Mouse (Mus musculus) CD8-positive naive resting alpha-beta T cell, adult 57 days (primary cell): ENCODE data around the gene Pik3c2a. TPM values are rescaled to one million over a fixed set of nuclear protein-coding genes. Genes with fewer than 3 reads are reported as not detected.

Experiments used
- total RNA-seq: library from RNA; stranded (reverse); gene quantifications from one replicate; pipeline ENCODE4 v1.2.4, GENCODE M21; 2023

Pik3c2a gene
- total RNA-seq: 42.3 TPM

GRCm38 (mm10) chr7:116443004-116443696 lies at the start of gene Pik3c2a:
TSS of gene Pik3c2a (minus strand) at chr7:116443449.

DNA sequence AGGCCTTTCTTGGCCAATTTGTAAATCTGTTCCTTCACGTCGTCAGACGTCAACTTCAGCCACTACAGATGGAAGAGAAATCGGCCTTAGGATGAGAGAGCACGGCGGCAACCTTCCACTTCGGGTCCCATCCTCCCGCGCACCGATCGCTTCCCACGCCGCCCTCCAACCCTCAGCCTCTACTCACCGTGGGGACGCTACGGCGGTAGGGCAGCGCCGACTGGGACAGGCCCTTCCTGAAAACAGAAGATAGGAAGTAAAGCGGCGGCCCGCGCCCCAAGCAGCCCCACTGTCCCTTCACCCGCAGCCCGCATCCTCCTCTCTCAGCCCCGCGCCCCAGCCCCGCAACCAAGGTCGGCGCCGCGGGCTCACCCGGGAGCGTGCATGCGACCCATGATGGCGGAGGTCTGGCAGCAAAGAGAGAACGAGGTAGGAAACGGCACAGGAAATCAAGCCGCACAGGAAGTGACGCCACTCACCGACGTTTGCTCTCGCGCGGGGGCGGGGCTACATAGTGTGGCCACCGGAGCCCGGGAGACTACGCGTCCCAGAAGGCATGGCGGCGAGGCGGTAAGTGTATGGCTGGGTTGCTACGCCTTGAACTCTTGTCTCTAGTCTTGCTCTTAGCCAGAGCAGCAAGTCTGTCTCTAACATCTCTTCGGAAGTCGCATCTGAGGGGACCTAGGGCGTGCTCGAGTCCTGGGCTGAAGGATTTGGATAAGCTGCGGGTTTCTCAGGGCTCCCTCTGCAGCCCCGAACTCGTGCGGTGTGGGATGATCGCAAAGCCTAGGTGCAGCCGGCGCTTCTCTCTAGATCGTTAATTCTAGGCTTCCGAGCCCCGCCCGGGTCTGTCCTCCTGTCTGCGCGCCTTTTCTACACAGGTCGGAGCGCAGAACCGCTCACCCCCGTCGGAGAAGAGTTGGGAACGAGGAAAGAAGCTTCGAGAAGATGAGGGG lies 109.3 kb downstream of the Pik3c2a start, which contains the start of gene Rps13:
TSS of gene Rps13 (minus strand) at position 483 of the 956 bp plus-strand sequence.

DNA sequence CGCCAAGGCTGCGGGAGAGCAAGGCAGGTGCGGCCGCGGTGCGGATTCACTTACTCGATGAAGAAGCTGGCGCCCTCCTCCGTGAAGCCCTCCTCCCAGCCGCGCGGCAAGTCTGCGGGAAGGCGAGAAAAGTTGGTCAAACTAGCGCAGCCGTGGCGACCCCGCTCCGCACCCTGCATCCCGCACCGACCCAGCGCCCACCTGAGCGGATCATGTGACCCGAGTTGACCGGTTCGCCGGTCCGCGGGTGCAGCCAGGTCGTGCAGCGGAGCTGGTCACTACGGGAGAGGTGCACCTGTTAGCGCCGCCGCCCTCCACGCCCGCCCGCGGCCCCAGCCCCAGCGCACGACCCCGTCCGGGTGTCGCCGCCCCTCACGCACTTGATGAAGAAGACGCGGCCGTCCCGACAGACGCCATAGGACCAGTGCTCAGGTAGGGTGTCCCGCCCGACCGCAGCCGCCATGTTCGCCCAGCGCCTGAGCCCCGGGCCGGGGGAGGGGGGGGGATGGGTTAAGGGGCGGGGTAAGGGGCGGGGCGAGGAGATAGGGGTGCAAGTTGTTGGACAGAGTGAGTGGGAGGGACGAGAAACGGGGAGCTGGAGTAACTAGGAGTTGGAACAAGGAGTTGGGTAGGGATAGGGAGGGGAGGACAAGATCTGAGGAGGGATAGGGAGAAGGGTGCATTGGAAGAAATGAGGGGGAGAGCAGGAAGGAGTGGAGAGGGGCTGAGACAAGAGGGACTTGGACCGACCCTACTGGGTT lies 135.2 kb downstream of the Pik3c2a start, which contains the start of gene Plekha7:
TSS of gene Plekha7 (minus strand) at position 506 of the 761 bp plus-strand sequence.

Other genes with a start within 250 kb of the Pik3c2a start
- 9.2 TPM for gene Plekha7, start 135.1 kb downstream of the Pik3c2a start, total RNA-seq
- 1,524 TPM for gene Rps13, start 109.3 kb downstream of the Pik3c2a start, total RNA-seq
- gene Nucb2, start 60.9 kb upstream of the Pik3c2a start, total RNA-seq: 9.7 TPM